Mouse (Mus musculus) lung, embryonic 16.5 days (tissue): ENCODE data around the gene Gm9736. TPM values are rescaled to one million over a fixed set of nuclear protein-coding genes. Genes with fewer than 3 reads are reported as not detected.

ENCODE experiments used
- ATAC-seq: fragments of 200-750 bp; cut with Nextera tagmentation; 2 replicates; pipeline ENCODE4 v1.8.0; 2017; ENCODE audit warnings: low read depth, mild to moderate bottlenecking, moderate library complexity
- H3K27ac ChIP-seq: fragments of 300-500 bp; sonication (generic); 2 replicates; pipeline ENCODE4 v1.5.1; 2014; ENCODE audit warnings: mild to moderate bottlenecking, control low read depth, low read length
- H3K27me3 ChIP-seq: fragments of 300-500 bp; sonication (generic); 2 replicates; pipeline ENCODE4 v1.6.1; 2014; ENCODE audit warnings: low read depth, low read length, mixed read lengths; ENCODE audit not compliant: control insufficient read depth, insufficient read depth
- H3K36me3 ChIP-seq: fragments of 300-500 bp; sonication (generic); 2 replicates; pipeline ENCODE4 v1.6.1; 2014; ENCODE audit warnings: low read length; ENCODE audit not compliant: control insufficient read depth, insufficient read depth
- H3K4me1 ChIP-seq: fragments of 300-500 bp; sonication (generic); replicated peaks from 2 replicates; pipeline ENCODE4 v1.6.1; 2014; ENCODE audit warnings: low read length, mixed read lengths; ENCODE audit not compliant: control insufficient read depth, insufficient read depth
- H3K4me2 ChIP-seq: fragments of 300-500 bp; sonication (generic); 2 replicates; pipeline ENCODE4 v1.6.1; 2014; ENCODE audit warnings: low read depth, low read length, control low read depth
- H3K4me3 ChIP-seq: fragments of 300-500 bp; sonication (generic); 2 replicates; pipeline ENCODE4 v1.5.1; 2014; ENCODE audit warnings: mild to moderate bottlenecking, low read length, control low read depth
- H3K9ac ChIP-seq: fragments of 300-500 bp; sonication (generic); 2 replicates; pipeline ENCODE4 v1.6.1; 2014; ENCODE audit warnings: low read length, control low read depth
- H3K9me3 ChIP-seq: fragments of 300-500 bp; sonication (generic); 2 replicates; pipeline ENCODE4 v1.6.1; 2016; ENCODE audit warnings: low read length; ENCODE audit not compliant: control insufficient read depth
- WGBS: fragments of 180-500 bp; shearing (Covaris S2); extraction: QIAGEN DNeasy Blood & Tissue Kit; methylation state at CpG from one replicate; pipeline ENCODE4 v1.1.7; 2014; 5-methylcytosine and 5-hydroxymethylcytosine counted together
- polyA plus RNA-seq: library from polyadenylated mRNA; unstranded; fragments of >200 nt; fragmentation: Nextera tagmentation; extraction: Ambion mirVana; gene quantifications from 2 replicates; pipeline ENCODE4 v1.2.1, GENCODE M21; 2015

Gene Gm9736
- polyA plus RNA-seq, 1 experiment from 2014 or later: not detected

GRCm38 (mm10) chr10:77709831-77710230 is 41.3 kb downstream of the Gm9736 start:
- ATAC-seq: no peak
- no peaks in the 10 kb centered on the region for H3K9me3 ChIP-seq
- H3K36me3 ChIP-seq: no peaks in the 10 kb centered on the region
- no peaks in the 10 kb centered on the region for H3K27me3 ChIP-seq
- H3K27ac ChIP-seq: no peak overlapping the region
- no peak overlapping the region for H3K9ac ChIP-seq
- 71% methylated on average over 3 of the region's 3 CpGs for WGBS
- H3K4me2 ChIP-seq: no peak overlapping the region
- no peak overlapping the region for H3K4me3 ChIP-seq
- no peaks in the 10 kb centered on the region for H3K4me1 ChIP-seq

- H3K9ac ChIP-seq: no peak within 1 kb of the TSS
- no peaks in the 10 kb centered on the region for H3K9me3 ChIP-seq
- 83% methylated on average over 1 of the region's 1 CpGs for whole genome bisulfite sequencing
- H3K27ac ChIP-seq: no peak within 1 kb of the TSS
- H3K27me3 ChIP-seq: no peaks in the 10 kb centered on the region
- ATAC-seq: no peak
- H3K4me3 ChIP-seq: no peak within 1 kb of the TSS
- H3K36me3 ChIP-seq: no peaks in the 10 kb centered on the region
- H3K4me1 ChIP-seq: no peaks in the 10 kb centered on the region
- H3K4me2 ChIP-seq: no peak within 1 kb of the TSS
Observed at GRCm38 (mm10) chr10:77706326-77706725, 44.8 kb downstream of the Gm9736 start, which contains the start of gene Gm10272. TSS of gene Gm10272 (plus strand) at chr10:77706626.

Other genes starting within 250 kb of the Gm9736 start
- gene Fam207a, start 235.6 kb downstream of the Gm9736 start, polyA plus RNA-seq: 30.9 and 32.0 TPM in 2 replicates
- gene Itgb2, start 221.1 kb downstream of the Gm9736 start, polyA plus RNA-seq: 5.3 and 7.5 TPM in 2 replicates
- gene Pttg1ip, start 169.6 kb downstream of the Gm9736 start, polyA plus RNA-seq: 127 and 138 TPM in 2 replicates
- 344 and 348 TPM in 2 replicates for gene Sumo3, start 145.3 kb downstream of the Gm9736 start, polyA plus RNA-seq
- 2.0 and 2.4 TPM in 2 replicates for gene Gm49325, start 145.2 kb downstream of the Gm9736 start, polyA plus RNA-seq
- gene Ube2g2, start 129.1 kb downstream of the Gm9736 start, polyA plus RNA-seq: 66.6 and 69.5 TPM in 2 replicates
- gene Tspear, start 64.8 kb downstream of the Gm9736 start, polyA plus RNA-seq: 0.25 and 0.38 TPM in 2 replicates
- not detected in 2 replicates for gene Gm19402, start 60.6 kb downstream of the Gm9736 start, polyA plus RNA-seq
- gene Gm9508, start 54.1 kb downstream of the Gm9736 start, polyA plus RNA-seq: not detected in 2 replicates
- gene Gm10272, start 44.7 kb downstream of the Gm9736 start, polyA plus RNA-seq: not detected in 2 replicates
- not detected in 2 replicates for gene Gm10024, start 39.9 kb downstream of the Gm9736 start, polyA plus RNA-seq
- not detected in 2 replicates for gene Gm10142, start 35.5 kb downstream of the Gm9736 start, polyA plus RNA-seq
- not detected in 2 replicates for gene Krtap12-1, start 30.8 kb downstream of the Gm9736 start, polyA plus RNA-seq
- not detected in 2 replicates for gene Gm10100, start 24.9 kb downstream of the Gm9736 start, polyA plus RNA-seq
- gene Gm18596, start 8.7 kb downstream of the Gm9736 start, polyA plus RNA-seq: not detected in 2 replicates
- not detected in 2 replicates for gene Gm3233, start 8.3 kb upstream of the Gm9736 start, polyA plus RNA-seq
- gene Gm3238, start 20.0 kb upstream of the Gm9736 start, polyA plus RNA-seq: not detected in 2 replicates
- gene Gm7138, start 25.6 kb upstream of the Gm9736 start, polyA plus RNA-seq: not detected in 2 replicates
- gene Gm3250, start 31.2 kb upstream of the Gm9736 start, polyA plus RNA-seq: not detected in 2 replicates
- gene Gm7137, start 36.8 kb upstream of the Gm9736 start, polyA plus RNA-seq: not detected in 2 replicates
- not detected in 2 replicates for gene Gm9639, start 43.7 kb upstream of the Gm9736 start, polyA plus RNA-seq
- gene Gm19668, start 47.8 kb upstream of the Gm9736 start, polyA plus RNA-seq: not detected in 2 replicates
- gene Gm9507, start 60.5 kb upstream of the Gm9736 start, polyA plus RNA-seq: not detected in 2 replicates
- not detected in 2 replicates for gene Gm2696, start 63.3 kb upstream of the Gm9736 start, polyA plus RNA-seq
- gene Krtap10-4, start 75.7 kb upstream of the Gm9736 start, polyA plus RNA-seq: not detected in 2 replicates
- not detected in 2 replicates for gene Krtap10-10, start 84.6 kb upstream of the Gm9736 start, polyA plus RNA-seq
- gene Gm36176, start 95.4 kb upstream of the Gm9736 start, polyA plus RNA-seq: not detected in 2 replicates
- gene Gm10318, start 101.5 kb upstream of the Gm9736 start, polyA plus RNA-seq: not detected in 2 replicates
- not detected in 2 replicates for gene Gm3285, start 110.6 kb upstream of the Gm9736 start, polyA plus RNA-seq
- 3.5 and 4.7 TPM in 2 replicates for gene Lrrc3, start 151.2 kb upstream of the Gm9736 start, polyA plus RNA-seq
- gene Trpm2, start 219.2 kb upstream of the Gm9736 start, polyA plus RNA-seq: 1.1 and 1.4 TPM in 2 replicates
- gene 1810043G02Rik, start 227.2 kb upstream of the Gm9736 start, polyA plus RNA-seq: 19.9 and 22.6 TPM in 2 replicates